Mouse (Mus musculus) heart, adult 2 months (tissue): ENCODE results near the gene Sptssb. TPM values are rescaled to one million over a fixed set of nuclear protein-coding genes. Genes with fewer than 3 reads are reported as not detected.

ENCODE experiments used
- DNase-seq, 2 experiments: peaks; one replicate each; pipeline ENCODE4 v3.0.0; 2021
- H3K27ac ChIP-seq: fragments of 200-600 bp; 2 replicates; pipeline ENCODE4 v1.8.1; 2022
- H3K27me3 ChIP-seq: fragments of 200-500 bp; 2 replicates; pipeline ENCODE4 v1.6.1; 2012; ENCODE audit warnings: mild to moderate bottlenecking, low read length, inconsistent platforms, mixed read lengths; ENCODE audit not compliant: control insufficient read depth, insufficient read depth
- H3K36me3 ChIP-seq: fragments of 200-500 bp; 2 replicates; pipeline ENCODE4 v1.6.1; 2012; ENCODE audit warnings: low read length, inconsistent platforms; ENCODE audit not compliant: control insufficient read depth, insufficient read depth
- H3K4me1 ChIP-seq: fragments of 200-500 bp; 2 replicates; pipeline ENCODE4 v1.6.1; 2011; ENCODE audit warnings: low read length; ENCODE audit not compliant: control insufficient read depth, insufficient read depth
- H3K4me3 ChIP-seq: fragments of 200-600 bp; 2 replicates; pipeline ENCODE4 v1.8.1; 2022
- H3K79me2 ChIP-seq: fragments of 200-500 bp; replicated peaks from 2 replicates; pipeline ENCODE4 v1.6.1; 2012; ENCODE audit warnings: mild to moderate bottlenecking, inconsistent platforms, low read length, moderate library complexity, mixed read lengths; ENCODE audit not compliant: control insufficient read depth, insufficient read depth
- H3K9ac ChIP-seq: fragments of 200-500 bp; 2 replicates; pipeline ENCODE4 v1.6.1; 2012; ENCODE audit warnings: low read depth, mild to moderate bottlenecking, control low read depth, inconsistent platforms, low read length, mixed read lengths
- CTCF ChIP-seq: fragments of 200-600 bp; IDR thresholded peaks from 2 replicates; pipeline ENCODE4 v1.8.1; 2022; ENCODE audit warnings: antibody characterized with exemption, mild to moderate bottlenecking, moderate library complexity
- EP300 ChIP-seq: fragments of 200-500 bp; IDR thresholded peaks from 2 replicates; pipeline ENCODE4 v1.6.1; 2011; ENCODE audit warnings: low read depth, low read length, control low read depth; ENCODE audit not compliant: insufficient read depth
- POLR2A ChIP-seq: fragments of 200-500 bp; IDR thresholded peaks from 2 replicates; pipeline ENCODE4 v1.6.1; 2011; ENCODE audit warnings: mild to moderate bottlenecking, low read depth, low read length, control low read depth; ENCODE audit not compliant: insufficient read depth
- WGBS: fragments of 180-500 bp; shearing (Covaris S2); methylation state at CpG from one replicate; pipeline ENCODE4 v1.1.7; 2018; 5-methylcytosine and 5-hydroxymethylcytosine counted together
- intact Hi-C: fragments of 180-260 bp; cut with DNase I; formaldehyde crosslinking; loops from one replicate; pipeline ENCODE4 v1.15.1; 2025
- polyA plus RNA-seq: library from polyadenylated mRNA; depleted of rRNA; stranded (reverse); fragments of >200 nt; gene quantifications from 2 replicates; pipeline ENCODE4 v1.2.3, GENCODE M21; 2012
- total RNA-seq, 2 experiments: library from RNA; stranded (reverse); gene quantifications; 2 replicates each; pipeline ENCODE4 v1.2.3; 2021

The Sptssb gene
- total and polyA plus RNA-seq, 3 experiments, result not detected

DNA sequence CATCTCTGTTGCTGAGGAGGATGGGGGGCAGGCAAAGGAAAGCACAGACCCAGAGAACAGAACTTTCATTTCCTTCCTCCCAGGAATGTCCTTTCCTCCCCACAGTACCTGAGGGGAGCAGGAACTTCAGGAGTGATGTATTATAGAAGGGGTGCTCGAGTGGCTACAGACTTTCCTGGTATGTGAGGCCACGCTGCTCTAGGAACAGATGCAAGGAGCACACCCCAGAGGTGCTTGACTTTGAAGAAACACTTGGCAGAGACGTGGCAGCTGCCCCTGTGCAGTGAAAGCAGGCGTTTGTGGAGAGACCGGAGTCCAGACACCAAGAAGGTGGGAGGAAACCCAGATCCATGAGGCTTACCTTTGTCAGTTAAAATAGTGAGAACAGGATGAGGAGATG lies 40.6 kb upstream of the Sptssb start:
- intact Hi-C loops, result no loop called here
- Histone ChIP-seq H3K9ac (no peak overlapping the region), H3K79me2 (no peaks in the 10 kb centered on the region), H3K4me3 (no peak overlapping the region), H3K4me1 (no peaks in the 10 kb centered on the region), H3K27me3 (no peaks in the 10 kb centered on the region), H3K27ac (no peak overlapping the region), H3K36me3 (no peaks in the 10 kb centered on the region)
- 59% methylated on average over 5 of the region's 5 CpGs for WGBS
- no peak for DNase-seq
- TF ChIP-seq EP300 (no peak), POLR2A (no peak), CTCF (no peak)

DNA sequence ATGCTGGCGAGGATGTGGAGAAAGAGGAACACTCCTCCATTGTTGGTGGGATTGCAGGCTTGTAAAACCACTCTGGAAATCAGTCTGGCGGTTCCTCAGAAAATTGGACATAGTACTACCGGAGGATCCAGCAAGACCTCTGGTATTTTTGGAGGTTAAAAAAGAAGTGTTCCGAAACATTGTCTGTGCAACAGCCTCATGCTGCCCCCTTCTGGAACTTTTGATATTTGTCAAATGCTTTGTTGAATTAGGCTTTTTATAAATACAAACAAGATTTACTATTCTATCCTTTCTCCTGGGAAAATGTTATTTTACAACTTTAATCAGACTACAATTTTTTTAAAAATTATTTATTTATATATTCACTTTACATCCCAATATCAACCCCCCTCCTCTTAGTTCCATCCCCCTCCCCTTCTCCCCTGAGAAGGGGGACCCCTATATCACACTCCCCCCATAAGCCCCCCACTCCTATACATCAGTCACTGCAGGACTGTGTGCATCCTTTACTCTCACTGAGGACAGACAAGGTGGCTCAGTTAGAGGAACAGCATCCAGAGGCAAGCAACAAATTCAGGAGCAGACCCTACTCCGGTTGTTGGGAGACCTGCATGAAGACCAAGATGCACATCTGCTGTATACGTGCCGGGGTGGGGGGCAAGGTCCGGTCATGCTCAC lies 38.3 kb upstream of the Sptssb start:
- H3K4me1 ChIP-seq, result no peaks in the 10 kb centered on the region
- intact Hi-C loops, result loop anchor here (2.0 kb wide), 1 partner anchor 141 kb away; no protein-coding TSS in a partner anchor
- H3K27me3 ChIP-seq, result no peaks in the 10 kb centered on the region
- H3K36me3 ChIP-seq, result no peaks in the 10 kb centered on the region
- H3K27ac ChIP-seq, result no peak overlapping the region
- H3K79me2 ChIP-seq, result no peaks in the 10 kb centered on the region
- H3K4me3 ChIP-seq, result no peak overlapping the region
- no peak overlapping the region for H3K9ac ChIP-seq
- TF ChIP-seq POLR2A (no peak), CTCF (peak; percentile 64), EP300 (no peak)
- WGBS, result 57% methylated on average over 7 of the region's 8 CpGs
- no peak for DNase-seq

GRCm38 (mm10) chr3:69895516-69895915 lies 35.8 kb upstream of the Sptssb start:
- H3K9ac ChIP-seq, result no peak overlapping the region
- no peaks in the 10 kb centered on the region for H3K4me1 ChIP-seq
- intact Hi-C loops, result no loop called here
- TF ChIP-seq POLR2A (no peak), CTCF (no peak), EP300 (no peak)
- DNase-seq, result no peak
- H3K79me2 ChIP-seq, result no peaks in the 10 kb centered on the region
- H3K27me3 ChIP-seq, result no peaks in the 10 kb centered on the region
- no peak overlapping the region for H3K27ac ChIP-seq
- H3K4me3 ChIP-seq, result no peak overlapping the region
- WGBS, result 90% methylated on average over 11 of the region's 11 CpGs
- no peaks in the 10 kb centered on the region for H3K36me3 ChIP-seq

DNA sequence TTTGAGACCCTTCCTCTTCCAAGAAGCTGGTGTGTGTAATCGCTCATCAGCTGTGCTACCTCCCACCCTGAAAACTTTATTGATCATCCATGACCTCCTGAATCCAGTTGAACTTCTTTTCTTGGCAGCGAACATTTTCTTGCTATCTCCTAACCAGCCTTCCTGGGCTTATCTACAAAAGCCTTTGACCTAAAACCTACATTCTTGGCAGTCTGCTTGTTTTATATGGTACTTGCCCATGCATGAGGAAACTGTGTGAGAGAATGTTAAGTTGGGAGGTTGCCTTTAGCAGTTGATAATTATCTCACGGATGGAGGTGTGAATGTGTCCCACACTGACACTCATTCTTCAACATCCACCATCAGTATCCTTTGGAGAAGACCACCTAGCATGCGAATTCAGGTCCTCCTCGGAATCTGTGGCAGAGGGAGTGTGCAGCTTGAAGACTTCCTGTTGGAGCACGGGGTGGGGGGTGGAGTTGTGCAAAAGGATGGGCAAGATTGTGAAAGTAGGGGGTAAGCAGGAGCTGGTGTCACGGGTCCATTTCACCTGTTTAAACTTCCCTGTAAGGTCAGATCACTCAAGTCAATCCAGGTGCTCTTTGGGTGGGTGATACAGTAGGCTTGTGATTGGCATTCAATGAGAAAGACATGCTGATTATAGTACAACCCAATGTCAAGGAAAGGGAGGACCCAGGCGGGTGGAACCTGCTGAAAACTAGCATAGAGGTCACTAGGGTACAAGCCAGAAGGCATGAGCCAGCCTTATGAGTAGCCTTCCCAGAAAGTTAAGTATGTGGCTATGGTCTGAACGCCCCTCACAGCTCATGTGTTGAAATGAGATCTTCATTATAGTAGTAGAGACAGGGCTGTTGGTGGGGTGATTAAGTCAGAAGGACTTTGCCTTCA lies 32.7 kb upstream of the Sptssb start:
- Histone ChIP-seq H3K27me3 (no peaks in the 10 kb centered on the region), H3K79me2 (no peaks in the 10 kb centered on the region), H3K9ac (no peak overlapping the region), H3K27ac (no peak overlapping the region), H3K36me3 (no peaks in the 10 kb centered on the region), H3K4me1 (no peaks in the 10 kb centered on the region), H3K4me3 (no peak overlapping the region)
- WGBS, result 63% methylated on average over 9 of the region's 9 CpGs
- no peak for DNase-seq
- TF ChIP-seq CTCF (no peak), EP300 (no peak), POLR2A (no peak)
- intact Hi-C loops, result no loop called here

- 68% methylated on average over 2 of the region's 2 CpGs for WGBS
- Histone ChIP-seq H3K36me3 (no peaks in the 10 kb centered on the region), H3K27ac (no peak overlapping the region), H3K27me3 (no peaks in the 10 kb centered on the region), H3K4me3 (no peak overlapping the region), H3K4me1 (no peaks in the 10 kb centered on the region), H3K9ac (no peak overlapping the region), H3K79me2 (no peaks in the 10 kb centered on the region)
- DNase-seq, result no peak
- no peak for TF ChIP-seq POLR2A
- TF ChIP-seq EP300, result no peak
- no peak for TF ChIP-seq CTCF
- intact Hi-C loops, result no loop called here
These were observed 26.1 kb upstream of the Sptssb start for GRCm38 (mm10) chr3:69885866-69886265.

DNA sequence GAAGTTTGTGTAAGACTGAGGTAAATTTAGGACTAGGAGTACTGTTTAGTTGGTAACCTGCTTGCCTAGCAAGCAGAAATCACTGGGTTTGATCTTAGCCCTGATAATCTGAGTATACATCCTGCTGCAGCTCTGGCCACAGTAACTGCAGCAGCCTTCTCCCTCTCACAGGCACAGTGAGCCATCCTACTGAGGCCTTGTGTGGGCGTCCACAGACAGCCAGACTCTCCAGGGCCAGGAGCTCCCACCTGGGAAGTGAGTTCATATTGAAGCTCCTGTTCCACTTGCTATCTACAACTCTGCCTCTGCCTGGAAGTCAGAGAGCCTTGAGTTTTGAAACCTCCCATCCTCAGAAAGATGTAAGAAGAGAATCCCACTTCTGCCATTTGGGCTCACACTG lies 24.0 kb upstream of the Sptssb start:
- no peak overlapping the region for H3K4me3 ChIP-seq

More for the DNA sequence above, 24.0 kb upstream of the Sptssb start:
- no peak for TF ChIP-seq POLR2A
- no peak for TF ChIP-seq EP300
- TF ChIP-seq CTCF, result no peak
- no peak for DNase-seq
- 53% methylated on average over 1 of the region's 1 CpGs for WGBS
- no peaks in the 10 kb centered on the region for H3K79me2 ChIP-seq
- H3K4me1 ChIP-seq, result no peaks in the 10 kb centered on the region
- H3K9ac ChIP-seq, result no peak overlapping the region
- intact Hi-C loops, result no loop called here
- no peaks in the 10 kb centered on the region for H3K27me3 ChIP-seq
- H3K36me3 ChIP-seq, result no peaks in the 10 kb centered on the region
- no peak overlapping the region for H3K27ac ChIP-seq
